Mouse (Mus musculus): Measurements from ENCODE around the gene Gm12216.

Gene Gm12216

GRCm38 (mm10) chr11:53795813-53796212 lies 63.2 kb downstream of the Gm12216 start:
- DNase-seq (ENCODE audit: low spot score in 2 of 2), result no peak

DNA sequence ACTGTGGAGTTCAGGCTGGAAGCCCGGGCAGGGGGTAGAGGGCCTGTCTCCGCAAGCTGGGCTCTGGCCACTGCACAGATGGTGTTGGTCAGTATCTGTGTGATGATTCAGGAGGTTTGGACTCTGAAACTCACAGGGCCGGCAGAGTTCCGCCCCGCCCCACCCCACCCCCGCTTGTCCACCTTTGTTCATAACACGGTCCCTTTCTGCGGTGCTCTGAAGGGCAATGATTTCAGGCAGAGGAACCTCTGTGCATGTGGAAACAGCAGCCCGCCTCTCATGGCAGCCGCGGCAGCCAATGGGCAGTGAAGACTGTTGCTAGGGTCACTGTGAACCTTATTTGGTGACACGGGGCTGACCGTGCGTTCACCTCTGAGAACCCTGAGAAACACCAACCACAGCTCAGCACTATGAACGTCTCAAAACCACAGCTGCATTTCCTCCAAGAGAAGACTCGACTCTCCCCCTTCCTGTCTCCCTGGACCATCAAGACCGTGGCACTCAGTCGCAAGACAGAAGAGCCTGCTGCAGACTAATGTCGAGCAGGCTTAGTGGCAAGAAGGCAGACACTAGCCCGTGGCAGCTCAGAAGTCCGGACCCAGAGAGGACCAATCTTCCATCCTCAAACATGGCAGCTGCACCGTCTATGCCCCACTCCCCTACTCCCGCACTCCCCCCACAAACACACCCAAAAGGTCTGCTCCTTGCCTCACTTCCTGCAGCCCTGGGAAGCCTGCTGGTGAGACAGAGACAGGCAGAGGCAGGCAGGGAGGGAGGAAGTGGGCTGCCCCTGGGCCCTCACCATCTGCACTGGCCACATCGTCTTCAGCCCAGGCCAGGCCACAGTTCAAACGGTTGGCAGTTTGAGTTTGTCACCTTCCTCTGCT lies 64.1 kb downstream of the Gm12216 start:
- peak in 1 of 2 experiments; percentile 41 for DNase-seq (ENCODE audit: low spot score in 2 of 2)

DNA sequence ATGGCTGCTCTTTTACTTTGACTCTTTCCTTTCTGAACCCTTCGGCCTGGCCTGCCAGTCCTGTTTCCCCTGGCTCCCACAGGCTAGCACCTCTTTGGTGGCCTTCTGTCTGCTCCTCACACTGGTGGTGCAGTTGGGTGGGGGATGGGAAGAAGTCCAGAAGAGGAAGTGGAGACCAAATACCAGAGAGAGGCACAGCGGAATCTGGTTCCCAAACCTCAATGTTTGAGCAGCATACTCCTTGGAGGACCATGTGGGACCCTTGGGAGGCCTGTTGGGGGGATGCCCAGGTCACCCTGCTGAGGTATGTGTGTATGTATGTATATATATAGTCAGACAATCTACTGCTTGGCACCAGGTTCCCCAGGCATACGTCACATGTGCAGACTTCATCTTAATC lies 65.0 kb downstream of the Gm12216 start:
- peak; percentile 52 to 55 for DNase-seq (ENCODE audit: low spot score in 2 of 2)

GRCm38 (mm10) chr11:53792986-53793385 lies 66.1 kb downstream of the Gm12216 start:
- DNase-seq (ENCODE audit: low spot score in 2 of 2), result peak; percentile 72 to 81

- no peak for DNase-seq (ENCODE audit: low spot score in 2 of 2)
Measured at GRCm38 (mm10) chr11:53789277-53789676, 69.8 kb downstream of the Gm12216 start.

- DNase-seq (ENCODE audit: low spot score in 2 of 2), result no peak
Measured at GRCm38 (mm10) chr11:53788196-53788595, 70.9 kb downstream of the Gm12216 start.

GRCm38 (mm10) chr11:53786058-53787031 lies 72.7 kb downstream of the Gm12216 start:
- no peak for DNase-seq (ENCODE audit: low spot score in 2 of 2)

GRCm38 (mm10) chr11:53785311-53785936 lies 73.6 kb downstream of the Gm12216 start:
- no peak for DNase-seq (ENCODE audit: low spot score in 2 of 2)

DNA sequence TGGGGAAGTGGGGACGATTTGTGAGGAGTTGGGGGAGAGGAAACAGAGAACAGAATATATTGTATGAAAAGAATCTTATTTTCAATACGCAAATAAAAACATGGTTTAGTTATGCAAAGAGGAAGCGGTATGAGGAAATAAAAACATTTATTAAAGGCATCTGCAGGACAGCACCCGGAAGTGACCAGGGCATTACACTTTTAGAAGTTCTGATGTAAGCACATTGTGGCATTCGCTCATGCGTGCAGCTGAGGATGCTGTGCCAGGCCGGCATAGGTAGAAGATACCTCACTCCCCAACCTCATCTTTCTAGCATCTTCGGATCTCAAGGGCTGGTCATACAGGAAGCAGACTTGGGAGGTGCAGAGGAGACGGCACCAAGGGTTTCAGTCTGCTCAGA lies 75.8 kb downstream of the Gm12216 start:
- no peak for DNase-seq (ENCODE audit: low spot score in 2 of 2)

DNA sequence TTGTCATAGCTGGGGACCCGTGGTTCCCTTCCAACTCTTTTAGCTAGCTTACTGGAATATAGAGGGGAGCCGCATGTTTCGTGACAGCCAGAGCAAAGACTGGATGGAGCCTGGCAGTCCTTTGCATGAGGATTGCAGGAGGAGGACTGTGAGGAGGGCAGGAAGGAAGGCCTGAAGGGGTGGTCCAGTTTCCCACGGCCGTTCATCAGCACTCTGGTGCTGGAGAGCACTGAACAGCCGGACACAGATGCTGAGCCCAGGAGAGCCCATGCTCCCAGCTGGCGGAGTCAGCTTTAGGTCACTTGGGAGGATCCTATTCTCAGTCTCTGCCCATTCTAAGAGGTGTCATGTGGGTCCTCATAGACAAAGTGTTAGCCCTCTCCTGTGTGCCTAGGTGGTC lies 77.1 kb downstream of the Gm12216 start:
- DNase-seq (ENCODE audit: low spot score in 2 of 2), result no peak

DNA sequence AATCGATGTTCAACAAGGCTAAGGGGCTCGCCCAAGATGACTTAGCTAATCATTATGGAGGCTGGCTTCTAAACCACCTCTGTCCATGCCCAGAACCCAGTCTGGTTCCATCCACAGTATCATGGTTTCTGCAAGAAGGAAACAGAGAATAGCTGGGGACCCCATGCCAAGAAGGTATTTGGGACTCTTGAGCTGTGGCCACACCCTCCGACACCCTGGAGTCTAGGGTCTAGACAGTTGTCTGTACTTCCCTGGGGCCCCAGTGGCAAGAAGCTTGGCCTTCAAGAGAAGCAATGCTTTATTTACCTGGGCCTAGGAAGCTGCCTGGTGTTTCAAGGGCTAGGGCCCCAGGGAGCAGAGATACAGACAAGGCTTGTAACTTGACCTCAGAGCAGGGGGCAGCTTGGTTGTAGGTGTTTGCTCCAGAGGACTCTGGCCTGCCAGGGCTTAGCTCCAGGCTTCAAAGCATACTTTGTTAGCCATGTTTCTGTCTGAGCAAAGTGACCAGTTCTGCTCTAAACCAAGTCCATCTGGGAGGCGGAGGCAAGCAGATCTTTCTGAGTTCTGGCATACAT lies 77.8 kb downstream of the Gm12216 start:
- no peak for DNase-seq (ENCODE audit: low spot score in 2 of 2)

GRCm38 (mm10) chr11:53780262-53780661 lies 78.8 kb downstream of the Gm12216 start:
- DNase-seq (ENCODE audit: low spot score in 2 of 2), result no peak

DNA sequence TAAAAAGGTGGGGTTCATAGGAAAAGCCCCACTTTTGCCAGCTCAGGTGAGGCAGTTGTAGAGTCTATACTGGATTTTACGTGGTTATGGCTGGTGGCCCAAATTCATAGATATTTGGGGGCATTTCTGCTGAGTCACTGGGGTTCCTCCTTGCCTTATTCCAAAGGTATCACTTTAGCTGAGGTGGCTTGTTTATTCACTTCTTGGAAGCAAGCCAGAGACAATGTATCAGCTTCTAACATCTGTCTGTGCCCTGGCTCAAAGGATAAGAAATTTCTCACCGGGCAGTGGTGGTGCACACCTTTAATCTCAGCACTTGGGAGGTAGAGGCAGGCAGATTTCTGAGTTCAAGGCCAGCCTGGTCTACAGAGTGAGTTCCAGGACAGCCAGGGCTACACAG lies 79.2 kb downstream of the Gm12216 start:
- no peak for DNase-seq (ENCODE audit: low spot score in 2 of 2)

DNA sequence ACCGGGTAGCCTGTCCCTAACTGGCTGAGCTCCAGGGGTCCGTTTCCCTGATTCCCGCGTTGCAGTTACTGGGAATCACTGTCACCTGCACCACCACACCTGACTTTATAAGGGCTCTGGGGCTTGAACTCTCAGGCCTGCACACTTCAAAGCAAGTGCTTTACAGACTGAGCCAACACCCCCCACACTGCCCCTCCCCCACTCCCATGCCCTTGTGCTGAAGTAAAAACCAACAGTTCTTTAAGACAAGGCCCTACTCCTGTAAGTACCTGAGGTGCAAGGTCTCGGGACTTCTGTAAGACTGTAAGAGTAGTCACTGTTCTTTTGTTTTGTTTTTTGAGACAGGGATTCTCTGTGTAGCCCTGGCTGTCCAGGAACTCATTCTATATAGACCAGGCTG lies 80.6 kb downstream of the Gm12216 start:
- DNase-seq (ENCODE audit: low spot score in 2 of 2), result no peak

- no peak for DNase-seq (ENCODE audit: low spot score in 2 of 2)
Measured at GRCm38 (mm10) chr11:53777736-53778135, 81.3 kb downstream of the Gm12216 start.

- DNase-seq (ENCODE audit: low spot score in 2 of 2), result no peak
Measured at GRCm38 (mm10) chr11:53774659-53775255, 84.3 kb downstream of the Gm12216 start.

DNA sequence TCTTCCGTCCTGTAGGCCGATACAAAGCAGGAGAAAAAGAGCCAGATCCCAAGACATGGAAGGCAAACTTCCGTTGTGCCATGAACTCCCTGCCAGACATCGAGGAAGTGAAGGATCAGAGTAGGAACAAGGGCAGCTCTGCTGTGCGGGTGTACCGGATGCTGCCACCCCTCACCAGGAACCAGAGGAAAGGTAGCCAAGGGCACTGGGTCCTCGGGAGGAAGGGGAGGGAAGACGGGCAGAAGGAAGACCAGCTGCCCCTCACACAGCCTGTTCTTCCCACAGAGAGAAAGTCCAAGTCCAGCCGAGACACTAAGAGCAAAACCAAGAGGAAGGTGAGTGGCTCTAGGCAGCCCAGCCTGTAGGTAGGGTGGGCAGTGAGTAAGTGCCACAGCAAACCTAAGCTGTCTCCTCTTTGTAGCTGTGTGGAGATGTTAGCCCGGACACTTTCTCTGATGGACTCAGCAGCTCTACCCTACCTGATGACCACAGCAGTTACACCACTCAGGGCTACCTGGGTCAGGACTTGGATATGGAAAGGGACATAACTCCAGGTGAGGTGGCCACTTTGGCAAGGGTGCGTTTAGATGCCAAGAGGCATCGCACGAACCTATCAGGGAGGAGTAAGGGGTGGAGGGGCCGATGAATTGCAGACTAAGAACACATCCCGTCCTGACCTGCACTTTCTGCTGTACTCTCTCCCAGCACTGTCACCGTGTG lies 85.3 kb downstream of the Gm12216 start:
- no peak for DNase-seq (ENCODE audit: low spot score in 2 of 2)

DNA sequence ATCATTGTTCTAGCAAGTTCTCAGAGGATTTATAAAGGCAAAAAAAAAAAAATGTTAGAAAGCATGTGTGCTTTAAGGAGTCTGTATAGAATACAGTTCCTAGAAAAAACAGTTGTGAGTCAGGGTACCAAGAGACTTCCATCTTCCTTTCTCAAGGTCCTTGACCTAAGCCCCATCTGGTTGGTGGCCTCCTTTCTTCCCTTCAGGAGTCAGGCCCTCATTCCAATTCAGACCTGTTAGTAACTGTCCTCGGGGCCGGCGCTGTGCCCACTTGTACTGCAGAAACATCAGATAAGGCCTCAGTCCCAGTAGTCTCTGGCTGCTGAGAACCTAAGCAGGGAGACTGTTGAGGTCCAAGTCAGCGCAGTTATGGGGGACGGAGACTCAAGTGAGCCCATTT lies 86.0 kb downstream of the Gm12216 start, which contains the start of gene Gm17334:
Gene Gm17334 (minus strand): TSS at position 101 of the 400 bp plus-strand sequence.
- no peak for DNase-seq (ENCODE audit: low spot score in 2 of 2)

DNA sequence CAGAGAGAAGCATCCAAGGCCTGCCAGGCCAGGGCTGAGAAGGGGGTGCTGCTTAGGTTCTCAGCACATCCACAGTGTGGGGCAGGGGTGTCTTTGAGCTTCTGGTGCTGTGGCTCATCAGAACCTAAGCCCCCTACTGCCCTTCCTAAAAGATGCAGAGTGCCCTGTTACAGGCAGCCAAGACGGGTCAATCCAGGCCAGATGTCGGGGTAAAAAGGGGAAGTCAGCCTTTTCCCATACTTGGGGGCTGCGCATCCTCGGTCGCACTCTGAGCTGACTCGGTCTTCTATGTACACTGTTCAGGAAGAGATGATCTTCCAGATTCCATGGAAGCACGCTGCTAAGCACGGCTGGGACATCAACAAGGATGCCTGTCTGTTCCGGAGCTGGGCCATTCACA lies 86.5 kb downstream of the Gm12216 start:
- no peak for DNase-seq (ENCODE audit: low spot score in 2 of 2)

- peak in 1 of 2 experiments; percentile 30 for DNase-seq (ENCODE audit: low spot score in 2 of 2)
Measured at GRCm38 (mm10) chr11:53771001-53771744, 87.9 kb downstream of the Gm12216 start.

Measured in right cerebral cortex, postnatal 10 days (tissue).